Mouse (Mus musculus): Measurements from ENCODE around the gene Lce3b. TPM values are rescaled to one million over a fixed set of nuclear protein-coding genes. Genes with fewer than 3 reads are reported as not detected.

Lce3b gene
- not detected in 2 replicates for polyA plus RNA-seq (2015; fragmentation: Nextera tagmentation; extraction: Ambion mirVana)

- 47% methylated on average over 2 of the region's 2 CpGs for WGBS
- Histone ChIP-seq H3K9me3 (no peaks in the 10 kb centered on the region), H3K27me3 (no peaks in the 10 kb centered on the region), H3K4me3 (no peak within 1 kb of the TSS), H3K4me1 (no peaks in the 10 kb centered on the region), H3K9ac (no peak within 1 kb of the TSS), H3K4me2 (no peak within 1 kb of the TSS), H3K27ac (no peak within 1 kb of the TSS), H3K36me3 (no peaks in the 10 kb centered on the region)
- ATAC-seq (ENCODE audit: borderline replicate concordance, extremely low read depth, low FRiP score, low TSS enrichment), result no peak
Measured at GRCm38 (mm10) chr3:92932679-92933078, at the start of gene Lce3b. Gene Lce3b (plus strand): TSS chr3:92932979.

- H3K36me3 ChIP-seq, result no peaks in the 10 kb centered on the region
- H3K4me2 ChIP-seq, result no peak overlapping the region
- H3K4me1 ChIP-seq, result no peaks in the 10 kb centered on the region
- no peaks in the 10 kb centered on the region for H3K27me3 ChIP-seq
- no peak overlapping the region for H3K27ac ChIP-seq
- H3K9me3 ChIP-seq, result no peaks in the 10 kb centered on the region
- 53% methylated on average over 3 of the region's 3 CpGs for whole genome bisulfite sequencing
- ATAC-seq (ENCODE audit: borderline replicate concordance, extremely low read depth, low FRiP score, low TSS enrichment), result peak; percentile 42; the same call in 1 of the 2 replicates
- H3K9ac ChIP-seq, result no peak overlapping the region
- no peak overlapping the region for H3K4me3 ChIP-seq
Measured at GRCm38 (mm10) chr3:92894063-92894462, 38.7 kb upstream of the Lce3b start.

- H3K4me2 ChIP-seq, result no peak overlapping the region
- no peak overlapping the region for H3K27ac ChIP-seq
- H3K36me3 ChIP-seq, result no peaks in the 10 kb centered on the region
- WGBS, result 84% methylated on average over 1 of the region's 1 CpGs
- no peak for ATAC-seq (ENCODE audit: borderline replicate concordance, extremely low read depth, low FRiP score, low TSS enrichment)
- H3K4me1 ChIP-seq, result no peaks in the 10 kb centered on the region
- no peaks in the 10 kb centered on the region for H3K9me3 ChIP-seq
- H3K9ac ChIP-seq, result no peak overlapping the region
- H3K27me3 ChIP-seq, result no peaks in the 10 kb centered on the region
- no peak overlapping the region for H3K4me3 ChIP-seq
Measured at GRCm38 (mm10) chr3:92894489-92894888, 38.3 kb upstream of the Lce3b start.

GRCm38 (mm10) chr3:92902992-92903391 lies 29.8 kb upstream of the Lce3b start:
- H3K4me1 ChIP-seq, result no peaks in the 10 kb centered on the region
- H3K36me3 ChIP-seq, result no peaks in the 10 kb centered on the region
- no peak overlapping the region for H3K9ac ChIP-seq
- no peaks in the 10 kb centered on the region for H3K27me3 ChIP-seq
- no peaks in the 10 kb centered on the region for H3K9me3 ChIP-seq
- no peak overlapping the region for H3K27ac ChIP-seq
- 23% methylated on average over 3 of the region's 3 CpGs for WGBS
- no peak overlapping the region for H3K4me3 ChIP-seq
- no peak overlapping the region for H3K4me2 ChIP-seq
- no peak for ATAC-seq (ENCODE audit: borderline replicate concordance, extremely low read depth, low FRiP score, low TSS enrichment)

GRCm38 (mm10) chr3:92903640-92904039 lies 29.1 kb upstream of the Lce3b start:
- no peak for ATAC-seq (ENCODE audit: borderline replicate concordance, extremely low read depth, low FRiP score, low TSS enrichment)
- Histone ChIP-seq H3K9ac (no peak overlapping the region), H3K4me2 (no peak overlapping the region), H3K36me3 (no peaks in the 10 kb centered on the region), H3K27me3 (no peaks in the 10 kb centered on the region), H3K27ac (no peak overlapping the region), H3K4me3 (no peak overlapping the region), H3K4me1 (no peaks in the 10 kb centered on the region), H3K9me3 (no peaks in the 10 kb centered on the region)
- WGBS, result 16% methylated on average over 4 of the region's 4 CpGs

GRCm38 (mm10) chr3:92905182-92905581 lies 27.6 kb upstream of the Lce3b start:
- H3K27me3 ChIP-seq, result no peaks in the 10 kb centered on the region
- H3K36me3 ChIP-seq, result no peaks in the 10 kb centered on the region
- no peaks in the 10 kb centered on the region for H3K9me3 ChIP-seq
- H3K27ac ChIP-seq, result no peak overlapping the region
- no peak overlapping the region for H3K4me3 ChIP-seq
- no peak overlapping the region for H3K4me2 ChIP-seq
- H3K9ac ChIP-seq, result no peak overlapping the region
- 31% methylated on average over 3 of the region's 3 CpGs for WGBS
- H3K4me1 ChIP-seq, result no peaks in the 10 kb centered on the region
- ATAC-seq (ENCODE audit: borderline replicate concordance, extremely low read depth, low FRiP score, low TSS enrichment), result peak; percentile 64; the same call in 1 of the 2 replicates

GRCm38 (mm10) chr3:92907571-92907970 lies 25.2 kb upstream of the Lce3b start:
- no peak for ATAC-seq (ENCODE audit: borderline replicate concordance, extremely low read depth, low FRiP score, low TSS enrichment)
- Histone ChIP-seq H3K27ac (no peak overlapping the region), H3K4me1 (no peaks in the 10 kb centered on the region), H3K4me3 (no peak overlapping the region), H3K27me3 (no peaks in the 10 kb centered on the region), H3K9me3 (no peaks in the 10 kb centered on the region), H3K9ac (no peak overlapping the region), H3K36me3 (no peaks in the 10 kb centered on the region), H3K4me2 (no peak overlapping the region)
- WGBS, result 27% methylated on average over 3 of the region's 4 CpGs

GRCm38 (mm10) chr3:92920364-92920763 lies 12.4 kb upstream of the Lce3b start:
- Histone ChIP-seq H3K4me2 (no peak overlapping the region), H3K27me3 (no peaks in the 10 kb centered on the region), H3K9me3 (no peaks in the 10 kb centered on the region), H3K9ac (no peak overlapping the region), H3K27ac (no peak overlapping the region), H3K36me3 (no peaks in the 10 kb centered on the region), H3K4me3 (no peak overlapping the region), H3K4me1 (no peaks in the 10 kb centered on the region)
- WGBS, result 53% methylated on average over 4 of the region's 4 CpGs
- no peak for ATAC-seq (ENCODE audit: borderline replicate concordance, extremely low read depth, low FRiP score, low TSS enrichment)

GRCm38 (mm10) chr3:92926130-92926529 lies 6.6 kb upstream of the Lce3b start, which contains the start of gene Lce3a:
Gene Lce3a (minus strand): TSS chr3:92926230.
- WGBS, result 50% methylated on average over 2 of the region's 2 CpGs
- Histone ChIP-seq H3K4me2 (no peak within 1 kb of the TSS), H3K27me3 (no peaks in the 10 kb centered on the region), H3K9ac (no peak within 1 kb of the TSS), H3K9me3 (no peaks in the 10 kb centered on the region), H3K4me1 (no peaks in the 10 kb centered on the region), H3K4me3 (no peak within 1 kb of the TSS), H3K36me3 (no peaks in the 10 kb centered on the region), H3K27ac (no peak within 1 kb of the TSS)
- ATAC-seq (ENCODE audit: borderline replicate concordance, extremely low read depth, low FRiP score, low TSS enrichment), result no peak

GRCm38 (mm10) chr3:92944186-92944585 lies 11.4 kb downstream of the Lce3b start, which contains the start of gene Lce3c:
Gene Lce3c (plus strand): TSS chr3:92944486.
- 52% methylated on average over 1 of the region's 1 CpGs for WGBS
- no peak for ATAC-seq (ENCODE audit: borderline replicate concordance, extremely low read depth, low FRiP score, low TSS enrichment)
- Histone ChIP-seq H3K36me3 (no peaks in the 10 kb centered on the region), H3K4me3 (no peak within 1 kb of the TSS), H3K9me3 (no peaks in the 10 kb centered on the region), H3K9ac (no peak within 1 kb of the TSS), H3K27me3 (no peaks in the 10 kb centered on the region), H3K4me1 (no peaks in the 10 kb centered on the region), H3K4me2 (no peak within 1 kb of the TSS), H3K27ac (no peak within 1 kb of the TSS)

- Histone ChIP-seq H3K9me3 (no peaks in the 10 kb centered on the region), H3K4me1 (no peaks in the 10 kb centered on the region), H3K27ac (no peak within 1 kb of the TSS), H3K9ac (no peak within 1 kb of the TSS), H3K4me3 (no peak within 1 kb of the TSS), H3K36me3 (no peaks in the 10 kb centered on the region), H3K27me3 (no peaks in the 10 kb centered on the region), H3K4me2 (no peak within 1 kb of the TSS)
- WGBS, result 89% methylated on average over 1 of the region's 1 CpGs
- ATAC-seq (ENCODE audit: borderline replicate concordance, extremely low read depth, low FRiP score, low TSS enrichment), result no peak
Measured at GRCm38 (mm10) chr3:92957090-92957489, 24.3 kb downstream of the Lce3b start, which contains the start of gene Lce3d. Gene Lce3d (plus strand): TSS chr3:92957390.

- WGBS, result 82% methylated on average over 2 of the region's 2 CpGs
- no peak within 1 kb of the TSS for H3K4me2 ChIP-seq
- ATAC-seq (ENCODE audit: borderline replicate concordance, extremely low read depth, low FRiP score, low TSS enrichment), result no peak
- no peak within 1 kb of the TSS for H3K9ac ChIP-seq
- H3K27ac ChIP-seq, result no peak within 1 kb of the TSS
- H3K36me3 ChIP-seq, result no peaks in the 10 kb centered on the region
- H3K4me3 ChIP-seq, result no peak within 1 kb of the TSS
- H3K9me3 ChIP-seq, result no peaks in the 10 kb centered on the region
- H3K4me1 ChIP-seq, result no peaks in the 10 kb centered on the region
- no peaks in the 10 kb centered on the region for H3K27me3 ChIP-seq
Measured at GRCm38 (mm10) chr3:92966761-92967160, 34.0 kb downstream of the Lce3b start, which contains the start of gene Lce3e. Gene Lce3e (plus strand): TSS chr3:92967061.

- Histone ChIP-seq H3K27ac (no peak overlapping the region), H3K4me2 (no peak overlapping the region), H3K27me3 (no peaks in the 10 kb centered on the region), H3K36me3 (no peaks in the 10 kb centered on the region), H3K9ac (no peak overlapping the region), H3K9me3 (no peaks in the 10 kb centered on the region), H3K4me3 (no peak overlapping the region), H3K4me1 (no peaks in the 10 kb centered on the region)
- ATAC-seq (ENCODE audit: borderline replicate concordance, extremely low read depth, low FRiP score, low TSS enrichment), result no peak
- 52% methylated on average over 2 of the region's 2 CpGs for WGBS
Measured at GRCm38 (mm10) chr3:92978484-92978883, 45.7 kb downstream of the Lce3b start.
